Mouse (Mus musculus): Measurements from ENCODE around the gene Cenps.

Gene Cenps

GRCm38 (mm10) chr4:149157415-149157973 lies 20.1 kb upstream of the Cenps start:
- DNase-seq (ENCODE audit: low spot score in 2 of 2): no peak

DNA sequence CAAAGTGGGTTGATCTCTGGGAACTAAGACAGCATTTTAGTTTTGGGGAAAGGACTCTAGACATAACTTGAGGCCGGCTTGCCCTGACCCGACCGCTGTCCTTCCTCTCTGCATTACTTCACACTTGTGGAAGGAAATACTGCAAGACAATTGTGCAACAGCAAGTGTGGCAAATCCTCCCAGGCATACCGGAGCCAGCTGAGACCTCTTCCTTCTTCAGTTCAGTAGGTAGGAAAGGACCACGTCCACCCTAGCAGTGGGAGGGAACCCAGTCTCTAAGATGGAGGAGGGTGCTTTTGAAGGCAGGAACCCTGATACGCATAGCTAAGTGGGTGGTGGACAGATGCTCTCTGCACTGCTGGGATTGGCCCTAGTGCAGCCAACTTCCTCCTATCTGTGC lies 18.3 kb upstream of the Cenps start:
- DNase-seq (ENCODE audit: low spot score in 2 of 2): no peak

DNA sequence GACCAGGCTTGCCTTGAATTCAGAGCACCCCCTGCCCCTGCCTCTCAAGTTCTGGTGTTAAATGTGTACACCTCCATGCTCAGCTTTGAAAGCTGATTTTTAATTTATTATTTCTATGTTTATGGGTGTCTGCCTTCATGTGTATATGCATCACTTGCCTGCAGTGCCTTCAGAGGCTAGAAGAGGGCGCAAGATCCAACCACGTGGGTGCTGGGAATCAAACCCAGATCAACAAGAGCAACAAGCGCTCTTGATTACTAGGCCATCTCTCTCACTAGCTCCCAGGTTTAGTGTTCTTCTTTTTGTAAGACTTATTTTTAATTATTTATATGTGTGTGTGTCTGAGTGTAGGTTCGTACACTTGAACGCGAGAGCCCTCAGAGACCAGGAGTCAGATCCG lies 17.4 kb upstream of the Cenps start:
- no peak for DNase-seq (ENCODE audit: low spot score in 2 of 2)

DNA sequence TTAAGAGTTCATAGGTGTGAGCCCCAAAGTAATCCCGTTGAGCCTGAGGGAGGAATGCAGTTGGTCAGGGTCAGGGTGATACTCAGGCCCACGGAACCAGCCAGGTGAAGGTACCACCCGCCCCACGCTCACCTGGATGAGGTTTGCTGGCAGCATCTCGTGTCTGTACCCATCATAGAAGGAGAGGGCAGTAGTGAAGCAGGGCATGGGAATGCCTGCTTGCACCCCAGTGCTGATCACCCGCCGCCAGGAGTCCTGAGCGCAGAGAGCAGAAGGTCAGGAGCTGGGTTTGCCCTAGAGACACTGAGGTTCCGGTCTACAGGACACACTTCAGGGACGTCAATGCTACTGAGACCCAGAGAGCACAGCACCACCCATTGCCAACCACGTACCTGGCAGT lies 13.3 kb upstream of the Cenps start:
- DNase-seq (ENCODE audit: low spot score in 2 of 2): no peak

GRCm38 (mm10) chr4:149150256-149150655 lies 12.8 kb upstream of the Cenps start:
- no peak for DNase-seq (ENCODE audit: low spot score in 2 of 2)

- no peak for DNase-seq (ENCODE audit: low spot score in 2 of 2)
These were observed 12.2 kb upstream of the Cenps start for GRCm38 (mm10) chr4:149149611-149150010.

- DNase-seq (ENCODE audit: low spot score in 2 of 2): no peak
These were observed 11.8 kb upstream of the Cenps start for GRCm38 (mm10) chr4:149149196-149149595.

DNA sequence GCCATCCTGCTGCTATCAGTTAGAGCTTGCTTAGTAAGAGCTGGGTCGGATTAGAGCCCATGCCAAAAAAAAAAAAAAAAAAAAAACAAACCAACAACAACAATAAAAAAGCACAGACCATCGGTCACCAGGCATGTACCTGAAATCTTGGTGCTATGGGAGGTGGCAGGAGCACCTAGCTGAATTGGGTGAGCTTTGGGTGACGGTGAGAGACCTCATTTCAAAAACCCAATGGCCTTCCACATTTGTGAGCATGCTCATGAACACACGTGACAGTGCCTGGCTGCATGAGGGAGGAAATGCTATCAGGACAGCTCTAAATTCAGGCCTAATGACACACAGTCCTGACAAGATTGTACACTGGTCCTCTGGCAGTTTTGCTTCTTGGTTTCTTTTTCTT lies 10.7 kb upstream of the Cenps start:
- DNase-seq (ENCODE audit: low spot score in 2 of 2): no peak

DNA sequence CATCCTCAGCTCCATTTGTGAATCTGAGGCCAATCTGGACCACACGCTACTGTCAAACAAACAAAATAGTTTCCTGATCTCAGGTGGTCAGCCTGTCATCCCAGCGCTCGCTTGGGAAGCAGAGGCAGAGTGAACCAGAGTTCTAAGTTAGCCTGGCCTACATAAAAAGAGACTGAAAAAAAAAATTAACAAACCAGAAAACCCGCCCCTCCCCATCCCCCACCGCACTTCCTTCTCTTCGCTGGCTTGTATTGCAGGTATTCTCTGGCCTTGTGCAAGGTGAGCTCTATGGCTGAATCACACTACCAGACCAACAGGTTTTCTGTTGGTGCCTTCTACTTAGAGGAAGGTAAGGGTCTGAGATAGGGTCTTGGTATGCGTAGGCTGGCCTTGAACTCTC lies 10.1 kb upstream of the Cenps start:
- no peak for DNase-seq (ENCODE audit: low spot score in 2 of 2)

- DNase-seq (ENCODE audit: low spot score in 2 of 2): no peak
These were observed 7.7 kb upstream of the Cenps start for GRCm38 (mm10) chr4:149145151-149145550.

GRCm38 (mm10) chr4:149144459-149144858 lies 7.0 kb upstream of the Cenps start:
- DNase-seq (ENCODE audit: low spot score in 2 of 2): peak in 1 of 2 experiments; percentile 79

GRCm38 (mm10) chr4:149143594-149143993 lies 6.2 kb upstream of the Cenps start:
- DNase-seq (ENCODE audit: low spot score in 2 of 2): no peak

DNA sequence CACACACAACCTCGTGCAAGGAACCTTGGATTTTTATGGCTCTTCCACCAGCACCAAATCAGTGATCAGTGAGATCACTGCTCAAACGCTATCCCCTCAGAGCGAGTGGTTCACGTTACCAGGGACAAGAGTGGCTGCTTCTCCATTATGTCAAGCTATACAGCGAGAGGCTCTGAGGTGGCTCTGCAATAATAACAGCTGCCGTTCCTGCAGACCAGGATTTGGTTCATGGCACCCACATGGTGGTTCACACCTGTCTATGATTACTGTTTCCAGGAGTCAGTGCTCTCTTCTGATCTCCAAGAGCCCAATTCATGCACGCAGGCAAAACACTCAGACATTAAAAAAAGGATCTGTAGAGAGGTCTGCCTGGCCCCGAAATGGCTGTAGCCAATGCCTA lies 1.1 kb upstream of the Cenps start:
- no peak for DNase-seq (ENCODE audit: low spot score in 2 of 2)

- DNase-seq (ENCODE audit: low spot score in 2 of 2): no peak
These were observed 1.1 kb downstream of the Cenps start for GRCm38 (mm10) chr4:149136116-149136850.

DNA sequence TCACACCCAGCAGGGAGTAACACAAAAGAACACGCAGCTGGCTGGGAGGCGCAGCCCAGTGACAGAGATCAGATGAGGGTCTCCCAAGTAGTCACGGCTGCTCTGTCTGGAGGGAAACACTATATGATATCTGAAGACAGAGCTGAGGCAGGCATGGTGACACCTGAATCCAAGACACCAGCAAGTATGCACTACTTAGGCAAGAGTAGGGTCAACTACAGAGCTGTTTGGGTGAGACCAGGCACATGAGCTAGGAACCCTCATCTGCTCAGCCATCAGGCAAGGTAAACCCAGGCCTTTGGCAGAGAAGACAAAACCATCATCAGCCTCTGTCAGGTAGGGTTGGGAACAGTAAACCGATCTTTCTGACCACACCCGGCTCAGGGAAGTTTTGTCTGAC lies 4.0 kb downstream of the Cenps start:
- DNase-seq (ENCODE audit: low spot score in 2 of 2): no peak

- DNase-seq (ENCODE audit: low spot score in 2 of 2): no peak
These were observed 5.5 kb downstream of the Cenps start for GRCm38 (mm10) chr4:149131789-149132565.

DNA sequence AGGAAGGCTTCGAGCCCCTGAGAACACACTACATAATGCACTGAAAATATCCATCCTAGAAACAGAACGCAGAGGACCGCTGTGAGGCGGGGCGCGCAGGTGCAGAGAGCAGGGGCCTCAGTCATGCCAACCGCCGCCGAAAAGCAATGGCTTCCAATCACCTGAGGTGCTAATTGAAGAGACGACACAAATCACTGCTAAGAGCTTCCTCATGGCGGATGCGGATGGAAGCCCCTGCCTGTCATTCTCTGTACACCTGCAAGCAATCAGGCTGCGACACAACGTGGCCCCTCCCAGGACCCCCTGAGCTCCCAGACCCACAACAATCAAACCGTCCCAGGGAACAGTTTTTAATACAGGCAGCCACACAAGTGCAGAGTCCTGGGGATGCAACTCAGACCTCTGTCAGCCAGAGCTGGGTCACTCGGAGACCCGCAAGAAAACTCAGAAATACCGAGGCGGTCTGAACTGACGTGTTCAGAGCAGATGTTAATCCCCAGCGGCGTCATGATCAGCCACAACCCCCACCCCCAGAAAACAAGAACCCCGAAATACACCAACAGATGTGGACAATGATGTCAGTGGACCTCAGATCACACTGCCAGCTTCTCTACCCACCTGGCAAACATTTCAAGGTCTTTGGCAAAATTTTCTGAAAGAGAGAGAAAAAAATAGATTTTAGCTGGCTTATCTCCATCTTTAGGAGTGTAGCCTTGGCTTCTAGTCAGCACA lies 6.2 kb downstream of the Cenps start:
- no peak for DNase-seq (ENCODE audit: low spot score in 2 of 2)

- no peak for DNase-seq (ENCODE audit: low spot score in 2 of 2)
These were observed 9.0 kb downstream of the Cenps start for GRCm38 (mm10) chr4:149128467-149128866.

DNA sequence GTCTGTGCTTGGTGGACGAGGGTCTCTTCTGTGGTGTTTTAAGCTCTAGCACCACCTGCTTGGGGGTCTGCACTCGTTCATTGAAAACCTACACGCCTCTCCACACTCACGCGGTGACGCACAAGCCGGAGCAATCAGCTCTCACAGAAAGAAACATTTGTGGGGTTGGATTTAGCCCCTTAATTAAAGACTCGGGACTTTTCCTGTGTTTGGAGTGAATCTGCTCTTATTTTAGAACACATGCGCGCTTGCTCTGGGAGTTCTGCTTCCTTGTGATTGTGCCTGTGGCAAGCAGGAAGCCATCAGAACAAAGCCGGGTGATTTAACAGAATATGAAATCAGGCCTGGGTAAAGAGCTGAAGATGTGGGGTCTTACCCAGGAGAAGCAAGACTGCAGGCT lies 10.8 kb downstream of the Cenps start, which contains the start of gene Cort:
Cort (minus strand) TSS at position 101 of the 400 bp plus-strand sequence.
- no peak for DNase-seq (ENCODE audit: low spot score in 2 of 2)

DNA sequence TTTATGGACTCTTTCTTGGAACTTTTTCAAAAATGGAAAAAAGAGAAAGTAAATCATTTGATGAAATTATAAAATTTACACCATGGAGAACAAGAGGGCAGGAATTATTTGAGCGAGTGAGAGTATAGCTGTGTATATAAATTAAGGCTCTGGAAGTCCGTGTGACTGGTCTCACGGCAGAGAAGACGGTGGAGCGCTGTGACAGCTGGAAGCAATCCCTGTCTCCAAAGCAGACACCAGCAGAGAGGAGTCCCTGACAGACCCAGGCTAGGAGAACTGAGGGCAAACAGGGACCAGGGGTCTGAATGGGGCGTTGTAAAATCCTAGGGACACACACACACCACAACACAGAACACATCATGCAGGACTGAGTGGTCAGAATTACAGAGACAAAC lies 11.3 kb downstream of the Cenps start:
- no peak for DNase-seq (ENCODE audit: low spot score in 2 of 2)

- DNase-seq (ENCODE audit: low spot score in 2 of 2): no peak
These were observed 11.9 kb downstream of the Cenps start for GRCm38 (mm10) chr4:149125341-149126114.

Data from frontal cortex, postnatal 10 days (tissue).